Mouse (Mus musculus): ENCODE data around the gene Slc39a11.

Gene Slc39a11

DNA sequence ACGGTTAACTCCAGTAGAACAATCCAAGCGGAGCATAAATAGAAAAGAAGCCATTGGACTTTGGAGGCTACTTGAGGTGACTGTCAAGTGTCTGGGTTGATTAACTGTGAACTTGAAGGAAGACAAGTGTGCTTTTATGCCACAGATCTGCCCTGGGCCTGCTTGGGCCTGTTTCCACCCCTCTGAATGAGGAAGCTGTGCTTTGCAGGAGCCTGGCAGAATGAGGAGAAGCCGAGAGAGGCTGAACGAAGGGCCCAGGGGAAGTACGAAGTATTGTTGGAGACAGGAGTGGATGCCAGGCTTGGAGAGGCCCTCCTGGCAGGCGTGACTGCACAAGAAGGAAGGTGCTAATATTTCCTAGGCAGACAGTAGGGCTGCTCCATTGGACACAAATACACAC, 378.0 kb downstream of the Slc39a11 start:
- peak; percentile 15 to 67 for DNase-seq

DNA sequence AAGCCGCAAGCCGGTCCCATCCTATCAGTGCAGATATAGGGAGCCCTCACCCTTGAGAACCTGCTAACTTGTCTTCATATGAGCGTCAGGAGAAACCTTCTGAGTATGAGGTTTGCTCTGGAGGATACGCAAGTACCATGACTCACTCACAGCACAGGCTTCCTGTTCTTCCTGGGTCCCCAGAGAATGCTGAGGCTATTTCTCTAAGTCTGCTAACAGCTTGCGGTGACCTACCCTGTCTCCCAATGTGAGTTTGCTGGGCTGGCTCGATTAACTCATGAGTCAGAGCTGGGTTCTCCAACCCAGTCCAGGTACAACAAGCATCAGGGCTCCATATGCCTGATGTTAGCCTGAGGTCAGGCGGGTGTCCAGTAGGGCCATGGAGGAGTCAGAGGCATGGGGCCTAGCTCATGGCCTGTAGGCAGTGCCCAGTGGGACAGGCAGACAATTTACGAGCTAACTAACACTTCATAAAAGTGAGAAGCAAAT, 381.0 kb downstream of the Slc39a11 start:
- DNase-seq = no peak

DNA sequence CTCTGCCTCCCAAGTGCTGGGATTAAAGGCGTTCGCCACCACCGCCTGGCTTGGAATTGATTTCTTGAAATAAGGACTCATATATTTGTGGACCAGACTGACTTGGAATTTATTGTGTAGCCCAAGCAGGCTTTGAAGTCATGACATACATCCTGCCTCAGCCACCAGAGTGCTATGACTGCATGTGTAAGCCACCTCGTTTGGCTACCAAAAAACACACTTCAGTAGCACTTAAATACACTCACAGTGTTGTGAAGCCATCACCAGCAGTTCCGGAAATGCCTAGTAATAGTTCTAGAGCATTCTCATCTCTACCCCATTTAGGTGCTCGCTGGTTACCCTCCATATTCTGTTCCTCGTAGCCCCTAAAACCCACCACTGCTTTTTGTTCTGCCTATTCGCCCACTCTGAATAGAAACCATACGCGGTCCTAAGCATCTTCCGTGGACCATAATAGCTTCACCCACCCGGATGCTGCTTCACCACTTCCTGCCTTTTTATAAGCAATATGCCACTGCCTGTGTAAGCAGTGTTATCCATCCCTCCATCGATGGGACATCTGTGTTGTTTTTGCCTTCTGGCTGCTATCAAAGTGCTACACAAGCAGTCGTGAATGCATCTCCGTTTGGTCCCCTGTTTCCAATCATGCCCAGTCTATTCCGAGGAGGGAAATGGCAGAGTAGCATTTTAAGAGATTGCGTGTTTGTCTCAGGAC, 382.2 kb downstream of the Slc39a11 start:
- DNase-seq = no peak

DNA sequence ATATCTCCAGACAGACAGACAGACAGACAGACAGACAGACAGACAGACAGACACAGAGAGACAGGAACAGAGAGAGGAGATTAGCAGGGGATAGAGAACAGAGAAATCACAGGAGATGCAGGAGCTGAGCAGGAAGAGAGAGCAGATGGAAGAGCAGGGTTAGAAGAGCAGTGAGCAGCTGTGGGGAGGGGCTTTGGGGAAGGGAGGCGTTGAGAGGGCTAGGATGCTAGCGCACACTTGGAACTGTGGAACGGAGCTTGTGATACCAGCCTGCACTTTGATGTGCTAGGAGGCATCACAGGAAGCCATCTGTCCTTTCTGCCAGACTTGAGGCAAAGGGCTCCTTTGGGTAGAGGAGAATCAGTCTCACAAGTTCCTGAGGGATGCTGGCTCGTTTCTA, 383.2 kb downstream of the Slc39a11 start:
- no peak for DNase-seq

DNA sequence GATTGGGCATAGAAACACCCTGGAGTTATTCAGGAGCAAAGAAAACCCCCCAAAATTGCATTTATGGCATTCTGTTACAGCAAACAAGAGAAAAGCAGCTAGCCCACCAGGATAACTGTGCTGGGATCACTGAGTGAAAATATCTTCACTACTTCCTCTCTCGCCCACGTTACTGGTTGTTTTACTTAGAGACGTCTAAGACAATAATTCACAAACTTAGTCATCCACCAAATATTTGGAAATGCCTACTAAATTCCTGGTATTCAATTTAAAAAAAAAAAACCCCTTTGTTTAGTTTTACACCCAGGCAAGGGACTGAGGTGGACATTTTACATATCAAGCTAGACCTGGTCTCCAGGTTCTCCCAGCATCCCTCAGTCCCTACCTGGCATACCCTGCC, 384.3 kb downstream of the Slc39a11 start:
- no peak for DNase-seq

DNA sequence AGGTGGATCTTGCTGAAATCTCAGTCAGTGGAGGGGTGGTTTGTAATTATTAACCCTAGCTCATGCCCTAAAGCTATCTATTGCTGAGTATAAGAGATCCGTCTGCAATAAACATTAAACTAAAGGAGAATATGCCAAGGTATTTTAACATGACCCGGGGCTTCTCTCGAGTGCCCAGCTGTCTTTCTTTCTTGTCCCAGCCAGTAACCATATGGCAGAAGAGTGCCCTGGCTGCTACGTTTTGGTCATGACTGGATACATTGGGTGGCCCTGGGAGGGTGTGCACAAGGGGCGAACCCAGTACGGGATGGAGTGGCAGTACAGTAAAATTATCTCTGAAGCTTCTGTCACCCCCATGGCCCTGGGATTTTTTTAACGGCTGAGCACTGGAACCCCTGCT, 385.9 kb downstream of the Slc39a11 start:
- DNase-seq = no peak

DNA sequence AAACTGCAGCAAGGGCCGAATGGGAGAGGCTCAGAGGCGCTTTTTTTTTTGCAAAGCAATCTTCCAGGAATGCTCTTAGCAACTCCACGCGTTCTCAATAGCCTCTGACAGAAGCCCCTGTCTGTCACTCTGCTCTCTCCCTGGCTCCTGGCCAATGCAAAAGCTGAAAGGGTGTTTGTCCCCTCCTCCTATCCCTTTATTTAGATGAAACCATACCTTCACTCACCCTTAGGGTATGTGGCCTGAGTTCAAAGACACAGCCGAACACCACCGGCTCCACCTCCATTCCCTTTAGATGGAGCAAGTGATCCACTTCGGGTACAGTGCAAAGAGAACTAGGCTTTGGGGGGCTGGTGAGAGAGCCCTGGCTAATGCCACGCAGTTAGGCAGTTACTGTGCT, 387.8 kb downstream of the Slc39a11 start:
- no peak for DNase-seq

DNA sequence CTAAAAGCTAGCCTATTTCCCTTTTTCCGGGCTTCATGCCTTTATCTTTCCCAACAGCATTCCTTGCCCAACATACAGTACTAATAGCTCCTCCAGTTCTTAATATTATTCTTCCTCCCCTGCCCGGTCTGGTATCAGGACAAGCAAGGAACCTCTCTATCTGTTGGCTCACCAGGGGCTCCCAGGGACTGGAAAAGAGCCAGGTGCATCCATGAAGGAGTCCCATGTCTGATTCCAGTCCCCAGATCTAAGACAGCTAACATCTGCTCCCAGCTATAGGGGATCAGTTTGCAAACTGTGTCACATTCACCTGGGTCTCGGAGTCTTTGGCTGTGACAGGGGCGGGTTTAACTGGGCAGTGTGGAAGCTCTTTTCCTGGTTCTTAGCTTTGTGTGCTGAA, 388.5 kb downstream of the Slc39a11 start:
- DNase-seq = no peak

DNA sequence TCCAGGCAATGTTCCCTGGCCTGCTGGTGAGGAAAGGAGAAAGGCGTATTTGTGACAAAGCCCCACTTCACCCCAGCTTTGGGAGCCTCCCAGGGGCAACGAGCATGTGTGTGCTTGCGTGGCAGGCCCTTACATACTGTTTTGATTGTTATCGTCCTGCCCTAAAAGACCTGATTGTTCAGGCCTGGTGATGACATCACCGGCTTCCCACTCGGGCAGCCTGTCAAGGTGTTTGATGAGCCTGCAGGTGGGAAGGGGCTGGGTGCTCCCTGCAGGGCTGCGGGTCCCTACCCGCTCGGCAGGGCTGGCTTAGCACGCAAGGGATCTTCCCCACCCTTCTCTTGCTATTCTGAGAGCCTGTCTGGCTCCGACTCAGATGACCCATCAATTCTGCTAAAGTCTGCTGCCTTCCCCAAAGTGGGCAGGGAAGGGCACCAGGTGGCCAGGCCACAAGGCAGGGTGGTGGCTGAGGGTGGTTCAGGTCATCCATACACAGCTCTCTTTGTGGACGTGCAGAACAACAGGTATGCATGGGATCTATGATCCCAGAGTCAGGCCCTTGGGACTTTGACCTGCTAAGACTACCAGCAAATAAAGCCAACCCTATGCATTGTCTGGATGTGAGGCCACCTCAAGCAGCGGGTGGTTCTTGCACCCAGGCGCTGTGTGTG, 390.0 kb downstream of the Slc39a11 start:
- no peak for DNase-seq

DNA sequence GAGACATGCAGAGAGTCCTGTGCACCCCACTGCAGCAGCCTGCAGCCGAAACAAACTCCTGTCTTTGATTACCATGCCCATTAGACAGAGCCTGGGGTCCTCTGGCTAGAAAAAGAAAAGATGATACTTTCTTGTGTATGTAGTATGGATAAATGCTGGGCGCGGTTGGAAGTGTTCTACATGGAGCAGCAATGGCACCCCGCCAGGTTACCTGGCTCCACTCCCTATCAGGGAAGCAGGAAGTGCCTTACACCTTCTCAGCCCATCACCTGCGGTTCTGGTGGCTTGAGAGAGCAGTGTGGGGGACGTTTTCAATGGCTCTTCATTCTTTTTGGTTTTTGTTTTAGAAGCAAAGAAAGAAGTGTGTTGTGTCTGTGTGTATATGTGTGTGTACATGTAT, 391.9 kb downstream of the Slc39a11 start:
- DNase-seq = no peak

DNA sequence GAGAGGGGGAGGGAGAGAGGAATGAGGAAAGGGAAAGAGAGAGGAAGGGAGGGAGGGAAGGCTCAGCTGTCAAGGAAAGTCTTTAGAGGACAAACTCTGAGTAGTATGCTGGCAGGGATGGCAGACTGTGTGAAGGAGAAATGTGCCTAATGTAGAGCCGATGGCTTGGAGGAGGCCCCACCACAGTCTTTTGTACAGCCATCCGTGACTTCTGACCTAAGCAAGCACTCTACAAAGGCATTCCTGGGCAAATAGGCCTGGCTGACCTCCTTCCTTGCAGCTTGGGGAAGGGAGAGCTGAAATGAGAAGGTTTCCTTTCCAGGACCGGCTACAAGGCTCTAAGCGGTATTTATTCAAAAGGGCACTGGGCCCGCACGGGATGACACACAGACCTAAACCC, 395.2 kb downstream of the Slc39a11 start:
- no peak for DNase-seq

DNA sequence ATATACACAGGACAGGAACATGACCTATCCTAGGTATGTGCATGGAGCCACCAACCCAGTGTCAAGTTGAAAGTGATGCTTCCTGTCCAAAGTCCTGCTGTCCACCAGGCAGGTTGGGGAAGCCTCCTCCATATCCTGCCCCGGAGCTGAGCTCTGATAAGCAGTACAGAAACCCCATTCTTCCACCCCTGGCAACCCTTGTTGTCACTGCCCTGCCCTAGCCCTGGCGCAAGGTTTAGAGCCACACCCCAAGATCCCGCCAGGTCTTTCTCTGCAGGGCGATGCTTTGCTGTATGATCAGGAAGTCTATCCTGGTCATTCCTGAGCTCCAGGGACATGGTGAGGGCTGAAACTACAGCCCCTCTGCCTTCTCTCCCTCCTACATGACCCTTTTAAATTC, 396.7 kb downstream of the Slc39a11 start:
- DNase-seq = no peak

DNA sequence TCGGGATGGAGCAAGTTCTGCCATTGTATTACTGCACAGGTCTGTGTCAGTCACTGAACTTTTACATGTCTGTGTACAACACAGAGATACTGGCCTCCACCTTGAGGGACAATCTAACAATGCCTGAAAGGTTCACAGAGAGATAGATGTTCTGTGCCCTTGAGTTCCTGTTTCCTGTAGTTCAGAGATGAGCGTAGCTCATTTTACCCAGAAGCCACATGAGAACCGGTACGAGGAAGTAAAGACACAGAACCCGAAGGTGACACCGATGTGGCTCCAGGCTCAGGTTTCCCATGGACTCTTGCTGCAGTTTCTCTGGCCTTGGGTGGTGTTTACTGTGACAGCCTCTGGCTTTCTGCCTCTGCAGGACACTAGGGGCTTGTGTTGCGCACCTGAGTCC, 398.7 kb downstream of the Slc39a11 start:
- no peak for DNase-seq

DNA sequence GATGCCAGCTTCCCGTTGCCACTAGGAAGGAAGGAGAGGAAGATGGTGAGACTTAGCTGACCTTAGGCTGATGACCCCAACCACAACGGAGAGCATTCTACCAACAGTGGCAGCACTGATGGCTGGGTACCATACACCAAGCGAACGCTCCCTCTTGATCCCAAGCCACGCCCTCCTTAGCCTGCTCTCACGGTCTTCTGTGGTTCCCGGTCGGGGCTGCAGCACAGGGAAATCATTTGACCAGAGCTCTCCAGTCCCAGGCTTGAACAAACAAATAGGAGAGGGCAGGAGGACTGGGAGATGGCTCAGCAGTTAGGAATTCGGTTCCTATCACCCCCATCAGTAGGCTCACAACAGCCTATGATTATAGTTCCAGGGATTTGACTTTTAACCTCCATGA, 403.4 kb downstream of the Slc39a11 start:
- no peak for DNase-seq

DNA sequence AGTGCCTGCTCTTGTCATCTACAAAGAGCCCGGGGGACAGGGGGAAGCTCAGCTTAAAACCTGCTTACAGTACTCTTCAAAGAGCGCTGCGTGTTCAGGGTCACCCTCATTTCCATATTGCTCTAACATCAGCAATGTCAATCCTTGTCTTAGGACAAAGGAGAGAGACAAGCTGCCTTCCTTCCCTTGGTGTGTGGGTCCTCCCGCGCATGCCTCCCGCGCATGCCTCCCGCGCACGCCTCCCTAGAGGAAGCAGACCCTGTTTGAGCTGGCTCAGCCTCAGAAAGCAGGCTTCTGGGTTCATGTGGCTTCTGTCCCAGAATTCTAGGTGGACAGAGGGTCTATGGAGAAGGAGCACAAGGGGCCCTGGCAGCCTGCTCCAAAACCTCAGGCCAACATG, 404.2 kb downstream of the Slc39a11 start:
- DNase-seq = no peak

DNA sequence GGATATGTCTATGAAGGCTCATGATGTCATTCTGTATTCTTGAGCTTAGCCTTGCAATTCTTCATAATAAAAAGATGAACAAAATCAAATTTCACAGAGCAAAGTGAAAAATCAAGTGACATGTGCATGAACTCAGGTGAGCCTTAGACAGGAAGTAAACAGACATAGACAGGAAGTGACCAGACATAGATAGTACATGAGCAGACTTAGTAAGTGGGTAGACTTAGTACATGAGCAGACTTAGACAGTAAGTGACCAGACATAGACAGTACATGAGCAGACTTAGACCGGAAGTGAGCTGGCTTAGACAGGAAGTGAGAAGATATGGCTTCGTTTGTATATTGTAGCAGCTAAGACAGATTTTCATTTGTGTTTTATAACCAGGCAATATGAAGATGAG, 415.4 kb downstream of the Slc39a11 start:
- no peak for DNase-seq

DNA sequence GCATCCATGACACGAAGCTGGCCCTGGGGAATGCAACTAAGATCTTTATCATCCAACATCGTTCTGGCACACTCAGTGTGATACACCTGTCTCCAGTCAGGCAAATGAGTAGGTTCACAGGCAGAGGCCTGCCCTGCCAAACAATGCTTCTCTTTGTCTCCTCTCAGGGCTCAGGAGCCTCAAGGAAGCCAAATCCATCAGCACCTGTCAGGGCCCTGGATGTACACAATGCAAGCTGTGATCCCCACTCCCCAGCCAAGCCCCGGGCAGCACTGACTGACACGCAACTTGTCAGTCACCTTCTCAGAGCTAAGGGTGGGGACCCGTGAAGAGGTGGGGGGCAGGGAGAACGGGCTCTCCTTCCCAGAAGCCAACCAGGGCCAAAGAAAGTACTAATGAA, 417.8 kb downstream of the Slc39a11 start:
- DNase-seq = no peak

DNA sequence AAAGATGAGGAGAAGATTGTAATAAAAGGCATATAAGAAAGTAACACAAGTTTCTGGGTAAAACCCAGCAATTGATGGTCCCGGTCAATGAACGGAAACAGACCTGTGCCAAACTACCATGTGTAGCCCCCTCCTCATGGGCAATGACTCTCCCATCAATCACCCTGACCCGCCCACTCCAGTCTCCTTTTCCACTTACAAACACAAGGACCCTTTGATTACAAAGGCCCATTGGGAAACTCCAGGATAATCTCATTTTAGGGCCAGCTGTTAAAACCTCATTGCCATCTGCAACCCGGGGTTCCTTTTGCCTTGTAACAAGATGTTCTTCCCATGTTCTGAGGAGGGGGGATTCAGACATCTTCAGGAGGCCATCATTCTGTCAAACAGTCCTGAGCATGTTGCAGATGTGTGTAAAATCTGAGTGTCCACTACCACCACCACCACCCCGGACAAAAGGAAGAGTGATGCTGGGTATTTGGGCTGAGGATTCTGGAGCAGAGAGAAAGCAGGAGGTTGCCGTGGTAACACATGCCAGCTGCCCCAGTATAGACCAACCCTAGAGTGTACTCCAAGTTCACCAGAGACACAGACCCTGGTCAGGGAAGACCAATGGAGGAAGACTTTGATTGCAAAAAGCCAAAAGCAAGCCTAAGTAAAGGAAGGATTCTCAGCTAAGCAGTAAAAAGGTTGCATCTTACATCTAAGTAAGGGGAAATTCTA, 419.3 kb downstream of the Slc39a11 start:
- DNase-seq = no peak

DNA sequence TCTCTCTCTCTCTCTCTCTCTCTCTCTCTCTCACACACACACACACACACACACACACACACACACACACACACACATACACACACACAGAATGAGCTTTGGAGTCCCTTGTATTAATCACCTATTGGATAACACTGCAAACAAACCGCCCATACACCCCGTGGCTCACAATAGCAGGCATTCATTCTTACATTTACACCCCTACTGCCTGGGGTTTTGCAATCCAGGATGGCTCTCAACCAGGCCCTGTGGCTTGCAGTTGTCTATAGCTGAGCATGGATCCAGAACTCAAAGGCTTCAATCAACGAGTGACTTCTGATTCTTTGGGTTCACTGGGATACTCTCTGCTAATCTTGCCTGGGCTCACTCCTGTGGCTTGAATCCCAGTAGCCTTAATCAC, 424.1 kb downstream of the Slc39a11 start:
- DNase-seq = no peak

DNA sequence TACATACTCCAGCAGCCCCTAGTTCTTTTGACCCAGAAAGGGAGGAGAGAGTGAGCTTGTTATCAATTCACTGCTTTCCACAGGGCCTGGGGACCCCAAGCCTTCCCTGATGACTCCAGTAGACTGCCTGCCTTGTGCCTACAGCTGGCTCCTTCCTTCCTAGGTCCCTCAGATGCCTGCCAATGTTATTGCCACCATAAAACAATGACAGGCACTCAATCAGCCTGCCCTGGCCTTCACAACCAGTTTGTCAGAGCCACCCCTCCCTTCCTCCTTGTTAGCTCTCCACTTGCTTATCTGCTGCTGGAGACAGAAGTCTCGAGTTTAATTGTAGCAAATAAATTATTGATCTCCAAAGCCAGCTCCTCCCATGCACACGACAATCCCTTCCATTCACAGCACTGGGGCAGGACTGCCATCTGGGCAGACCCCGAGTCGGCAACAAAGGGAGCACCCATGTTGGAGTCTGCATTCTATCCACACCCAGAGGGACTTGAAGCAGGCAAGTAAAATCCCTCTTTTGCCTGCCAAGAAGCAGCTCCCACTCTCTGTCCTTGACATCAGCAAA, 426.0 kb downstream of the Slc39a11 start:
- DNase-seq = no peak

DNA sequence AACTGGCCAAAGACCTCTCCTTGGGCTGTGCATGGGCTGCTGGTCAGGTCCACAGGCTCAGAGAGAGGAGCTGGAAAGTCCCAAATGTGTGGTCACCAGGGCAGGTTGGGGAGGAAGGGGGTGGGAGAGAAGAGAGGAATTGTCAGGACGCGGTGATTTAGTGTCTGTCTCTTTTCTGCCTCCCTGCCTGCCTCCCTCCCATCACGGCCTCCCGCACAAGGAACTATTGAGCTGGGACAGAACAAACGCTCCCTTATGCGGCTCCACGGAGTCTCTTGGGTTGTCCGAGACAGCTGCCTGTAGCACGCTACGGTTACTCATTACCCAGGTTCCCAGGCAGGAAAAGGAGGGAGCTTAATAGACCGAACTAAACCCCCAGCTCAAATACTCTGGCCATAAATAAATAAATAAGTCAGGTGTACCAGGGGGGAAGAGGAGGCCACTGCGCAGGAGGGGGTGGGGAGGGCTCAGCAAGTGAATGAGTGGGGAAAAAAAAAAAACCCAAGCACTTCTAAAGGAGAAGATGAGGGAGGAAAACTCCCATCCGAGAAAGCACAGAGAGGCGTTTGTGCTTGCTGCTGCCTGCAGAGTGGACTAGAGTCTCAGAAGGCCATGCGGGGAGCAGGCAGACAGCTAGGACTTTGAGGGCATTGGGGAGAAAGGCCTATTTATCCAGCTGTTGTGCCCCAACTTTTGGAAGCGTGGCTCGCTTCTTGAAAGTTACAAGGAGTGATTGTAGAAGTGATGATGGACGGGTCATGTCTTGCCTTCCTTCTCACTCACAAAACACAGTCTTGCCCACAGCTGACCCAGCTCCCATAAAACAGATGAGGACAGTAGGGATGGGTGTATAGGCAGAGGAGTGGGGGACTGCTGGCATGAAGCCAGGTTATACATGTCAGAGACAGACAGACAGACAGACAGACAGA, 428.3 kb downstream of the Slc39a11 start:
- DNase-seq = no peak

DNA sequence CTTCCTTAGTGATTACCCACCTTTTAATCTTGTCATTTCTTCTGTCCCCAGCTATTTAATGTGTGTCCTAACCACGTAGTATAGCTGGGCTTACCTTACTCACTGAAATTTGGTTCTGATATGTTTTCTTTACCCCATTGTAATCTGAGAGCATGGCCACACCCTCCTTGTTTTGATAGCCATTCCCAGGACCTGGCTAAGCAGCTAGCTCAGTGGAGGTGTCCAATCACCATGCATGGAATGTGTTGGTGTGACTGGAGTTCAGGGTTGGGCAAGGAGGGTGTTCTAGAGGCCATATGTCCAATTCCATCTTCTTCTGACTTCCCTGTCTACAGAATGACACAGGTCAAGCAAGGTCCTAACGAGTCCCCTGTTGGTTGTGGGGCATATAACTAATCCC, 429.2 kb downstream of the Slc39a11 start:
- no peak for DNase-seq

DNA sequence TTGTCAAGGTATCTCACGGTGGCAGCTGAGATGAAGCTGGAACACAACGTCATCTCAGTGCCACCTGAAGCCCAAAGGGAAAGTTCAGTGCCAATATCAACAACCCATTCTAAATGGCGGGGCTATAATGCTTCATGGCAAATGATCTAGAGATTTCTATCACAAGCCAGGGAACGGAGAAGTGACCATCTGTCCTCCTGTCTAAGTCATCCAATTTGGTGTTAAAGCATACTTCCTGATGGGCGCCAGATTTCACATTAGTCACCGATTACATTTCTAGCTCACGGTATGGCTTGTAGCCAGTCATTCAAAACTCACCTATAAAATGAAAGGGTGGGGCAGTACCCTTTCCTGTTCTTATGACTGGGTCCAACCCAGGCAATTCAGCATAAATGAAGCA, 435.1 kb downstream of the Slc39a11 start:
- DNase-seq = no peak

Data from lung, postnatal 4 days (tissue).